Mouse (Mus musculus) MEL (cell line): Measurements from ENCODE around the gene Gm20792. TPM values are rescaled to one million over a fixed set of nuclear protein-coding genes. Genes with fewer than 3 reads are reported as not detected.
"Not testable (repeated sequence)": the region's sequence is repeated elsewhere in the genome, so short reads cannot be mapped to it uniquely, and the experiment has no call there.

Experiments used
- DNase-seq: peaks from one replicate; pipeline ENCODE4 v3.0.0; 2011; ENCODE audit warnings: low read depth, low spot score
- H3K27ac ChIP-seq: 2 replicates; pipeline ENCODE4 v1.5.1; 2012; ENCODE audit warnings: low read depth, mild to moderate bottlenecking, control low read depth, low read length, moderate library complexity; ENCODE audit not compliant: control insufficient read depth
- H3K27me3 ChIP-seq, 2 experiments: fragments of 150-350 bp in 1 of 2; sonication (generic) in 1 of 2; 2 replicates each; pipeline ENCODE4 v1.6.1; 2012; ENCODE audit warnings: low read length in 2 of 2, mild to moderate bottlenecking in 2 of 2, improper control_type of control experiment in 1 of 2, moderate library complexity in 1 of 2; ENCODE audit not compliant: insufficient read depth in 2 of 2, control insufficient read depth in 1 of 2
- H3K36me3 ChIP-seq, 2 experiments: 2 replicates each; pipeline ENCODE4 v1.6.1; 2012 to 2014; ENCODE audit warnings: low read length in 2 of 2, improper control_type of control experiment in 1 of 2, inconsistent platforms in 1 of 2, mild to moderate bottlenecking in 1 of 2; ENCODE audit not compliant: insufficient read depth in 2 of 2, control insufficient read depth in 1 of 2
- H3K4me1 ChIP-seq, 2 experiments: fragments of 150-350 bp in 1 of 2; sonication (generic) in 1 of 2; 2 replicates each; pipeline ENCODE4 v1.6.1; 2012; ENCODE audit warnings: low read length in 2 of 2, improper control_type of control experiment in 1 of 2, mild to moderate bottlenecking in 1 of 2; ENCODE audit not compliant: insufficient read depth in 2 of 2, control insufficient read depth in 1 of 2
- H3K4me3 ChIP-seq, 2 experiments: fragments of 150-350 bp in 1 of 2; sonication (generic) in 1 of 2; 2 replicates each; pipeline ENCODE4 v1.5.1; 2012; ENCODE audit warnings: low read depth in 2 of 2, low read length in 2 of 2, mild to moderate bottlenecking in 2 of 2, moderate library complexity in 2 of 2, control low read depth in 1 of 2, improper control_type of control experiment in 1 of 2; ENCODE audit not compliant: control insufficient read depth in 1 of 2, insufficient read depth in 1 of 2
- H3K79me2 ChIP-seq: 2 replicates; pipeline ENCODE4 v1.6.1; 2012; ENCODE audit warnings: mild to moderate bottlenecking, low read length, moderate library complexity; ENCODE audit not compliant: control insufficient read depth, poor library complexity, insufficient read depth
- H3K9ac ChIP-seq: 2 replicates; pipeline ENCODE4 v1.6.1; 2012; ENCODE audit warnings: low read depth, mild to moderate bottlenecking, control low read depth, low read length, moderate library complexity; ENCODE audit not compliant: control insufficient read depth, poor library complexity, severe bottlenecking
- H3K9me3 ChIP-seq: fragments of 150-350 bp; sonication (generic); replicated peaks from 2 replicates; pipeline ENCODE4 v1.6.1; 2012; ENCODE audit warnings: mild to moderate bottlenecking, low read length, improper control_type of control experiment, moderate library complexity; ENCODE audit not compliant: insufficient read depth
- polyA plus RNA-seq, 2 experiments: library from polyadenylated mRNA; stranded (reverse) in 1 of 2; unstranded in 1 of 2; fragments of >175 nt in 1 of 2; fragments of >200 nt in 1 of 2; gene quantifications; 2 replicates each; pipeline versions ENCODE4 v1.2.1 to v1.2.4; 2012; ENCODE audit warnings: low replicate concordance in 2 of 2, low read depth in 1 of 2; ENCODE audit not compliant: insufficient read length in 2 of 2, insufficient read depth in 1 of 2, missing spikeins in 1 of 2
- total RNA-seq: library from RNA; depleted of rRNA; stranded (reverse); fragments of 300-350 nt; gene quantifications from 2 replicates; pipeline ENCODE4 v1.2.3, GENCODE M21; 2012; rRNA removed

The Gm20792 gene
- total RNA-seq: not detected in 2 replicates
- polyA plus RNA-seq: not detected

DNA sequence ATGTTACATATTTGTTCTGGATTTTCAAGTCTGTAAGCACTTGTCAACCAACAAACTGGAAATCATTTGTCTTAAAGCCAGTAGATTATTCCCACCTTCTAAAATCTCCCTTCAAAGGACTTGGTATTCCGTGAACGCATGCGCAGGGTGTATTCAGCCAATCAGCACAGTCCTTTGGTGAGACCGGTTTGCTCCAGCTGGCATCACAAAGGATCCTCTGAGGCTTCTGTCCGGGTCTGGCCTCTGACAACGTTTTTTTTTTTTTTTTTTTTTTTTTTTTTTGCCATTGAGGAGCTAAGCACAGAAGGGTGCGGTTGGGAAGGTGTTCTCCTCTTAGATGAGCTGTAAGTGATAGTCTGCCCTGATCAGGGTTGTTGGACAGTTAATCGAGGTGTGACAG lies at the start of gene Gm20792:
Gene Gm20792, plus strand, starts transcription at position 301 of the 400 bp plus-strand sequence.
- H3K4me3 ChIP-seq, H3K9me3 ChIP-seq, DNase-seq, H3K36me3 ChIP-seq, H3K9ac ChIP-seq, H3K27ac ChIP-seq, H3K27me3 ChIP-seq, H3K79me2 ChIP-seq, H3K4me1 ChIP-seq: not testable (repeated sequence)
